Mouse (Mus musculus): ENCODE measurements around the gene Cep97.

Gene Cep97

DNA sequence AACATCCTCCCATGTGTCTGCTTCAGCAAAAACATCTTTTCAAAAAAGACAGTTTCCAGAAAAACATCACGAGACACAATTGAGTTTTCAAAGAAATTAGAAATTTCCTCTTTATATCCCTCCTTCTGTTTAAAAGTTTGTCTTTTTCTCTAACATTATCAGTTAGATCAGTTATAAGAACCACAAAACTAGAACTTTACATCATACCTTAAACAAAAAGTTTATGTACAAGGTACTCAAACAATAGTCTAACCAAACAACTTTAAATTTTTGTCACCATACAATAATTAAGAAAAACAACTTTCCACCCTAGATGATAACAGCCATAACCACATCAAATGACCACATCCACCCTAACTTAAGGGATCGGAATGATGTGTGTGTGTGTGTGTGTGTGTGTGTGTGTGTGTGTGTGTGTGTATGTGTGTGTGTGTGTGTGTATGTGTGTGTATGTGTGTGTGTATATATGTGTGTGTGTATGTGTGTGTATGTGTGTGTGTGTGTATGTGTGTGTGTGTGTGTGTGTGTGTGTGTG, 13.3 kb upstream of the Cep97 start:
- DNase-seq (ENCODE audit: low spot score in 2 of 2), result peak in 1 of 2 experiments; percentile 24

DNA sequence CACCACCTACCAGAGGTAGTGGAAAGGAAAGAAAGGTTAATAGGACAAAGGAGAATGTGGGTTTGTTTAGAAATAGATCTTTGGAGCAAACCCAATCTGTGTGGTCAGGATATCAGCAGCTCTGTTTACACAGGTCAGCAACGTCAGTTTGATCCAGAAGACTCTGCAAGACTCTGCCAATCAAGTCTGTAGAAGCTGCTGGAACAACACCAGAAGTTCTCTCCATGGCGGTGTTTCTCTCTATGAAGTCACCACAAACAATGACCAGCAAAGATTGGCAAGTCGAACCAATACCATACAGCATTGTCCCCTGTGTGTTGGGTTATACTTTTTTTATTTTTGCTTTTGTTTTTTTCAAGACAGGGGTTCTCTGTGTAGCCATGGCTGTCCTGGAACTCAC, 12.6 kb upstream of the Cep97 start:
- DNase-seq (ENCODE audit: low spot score in 2 of 2), result peak in 1 of 2 experiments; percentile 2

DNA sequence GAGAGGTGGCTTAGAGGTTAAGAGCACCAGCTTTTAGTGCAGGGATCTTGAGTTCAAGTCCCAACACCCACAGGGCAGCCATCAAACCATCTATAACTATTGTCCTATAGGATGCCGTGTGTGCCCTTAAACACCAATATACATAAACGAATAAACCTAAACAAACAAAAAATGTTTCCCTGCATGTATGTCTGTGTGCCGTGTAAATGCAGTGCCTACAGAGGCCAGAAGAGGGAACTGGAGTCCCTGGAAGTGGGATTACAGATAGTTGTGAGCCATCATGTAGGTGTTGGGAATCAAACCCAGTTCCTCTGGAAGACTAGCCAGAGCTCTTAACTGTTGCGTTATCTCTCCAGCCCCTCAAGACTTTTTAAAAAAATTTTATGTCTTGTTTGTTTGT, 6.1 kb upstream of the Cep97 start:
- DNase-seq (ENCODE audit: low spot score in 2 of 2), result peak in 1 of 2 experiments; percentile 22

DNA sequence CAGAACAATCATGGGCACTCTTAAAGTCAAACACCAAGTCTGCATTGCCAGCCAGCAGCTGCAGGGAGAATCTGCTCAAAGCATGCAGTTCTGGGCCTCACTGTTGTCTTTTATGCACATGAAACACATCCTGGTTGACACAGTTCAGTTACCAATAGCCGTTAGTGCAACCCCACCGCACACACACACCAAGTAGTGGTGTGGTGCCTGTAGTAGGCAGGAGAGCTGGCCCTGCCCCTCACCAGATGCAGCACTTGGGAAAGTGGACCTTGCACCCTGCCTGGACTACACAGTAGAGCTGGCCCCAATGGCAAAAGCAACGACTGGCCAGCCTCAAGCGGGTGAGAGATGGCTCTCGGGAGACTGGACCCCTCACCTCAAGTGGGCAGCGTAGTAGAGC, 5.0 kb upstream of the Cep97 start:
- peak; percentile 63 to 69 for DNase-seq (ENCODE audit: low spot score in 2 of 2)

DNA sequence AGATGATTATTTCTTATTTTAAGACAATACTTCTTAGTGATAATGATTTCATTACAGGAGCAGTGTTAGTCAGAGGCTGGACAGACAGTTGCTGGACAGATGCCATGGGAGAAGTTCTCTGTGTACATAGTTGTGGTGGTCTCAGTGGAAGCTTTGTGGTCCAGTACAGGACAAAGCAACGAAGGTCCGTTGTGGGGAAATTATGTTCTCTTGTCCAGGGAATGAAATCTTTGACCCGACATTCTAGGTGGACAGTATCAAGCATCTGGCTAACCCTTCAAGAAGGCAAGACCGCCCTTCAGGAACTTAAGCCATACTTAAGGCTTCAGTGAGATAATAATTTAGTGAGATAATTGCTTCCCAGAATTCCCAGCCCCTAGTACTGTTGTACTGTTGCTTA, 4.1 kb upstream of the Cep97 start:
- peak in 1 of 2 experiments; percentile 2 for DNase-seq (ENCODE audit: low spot score in 2 of 2)

DNA sequence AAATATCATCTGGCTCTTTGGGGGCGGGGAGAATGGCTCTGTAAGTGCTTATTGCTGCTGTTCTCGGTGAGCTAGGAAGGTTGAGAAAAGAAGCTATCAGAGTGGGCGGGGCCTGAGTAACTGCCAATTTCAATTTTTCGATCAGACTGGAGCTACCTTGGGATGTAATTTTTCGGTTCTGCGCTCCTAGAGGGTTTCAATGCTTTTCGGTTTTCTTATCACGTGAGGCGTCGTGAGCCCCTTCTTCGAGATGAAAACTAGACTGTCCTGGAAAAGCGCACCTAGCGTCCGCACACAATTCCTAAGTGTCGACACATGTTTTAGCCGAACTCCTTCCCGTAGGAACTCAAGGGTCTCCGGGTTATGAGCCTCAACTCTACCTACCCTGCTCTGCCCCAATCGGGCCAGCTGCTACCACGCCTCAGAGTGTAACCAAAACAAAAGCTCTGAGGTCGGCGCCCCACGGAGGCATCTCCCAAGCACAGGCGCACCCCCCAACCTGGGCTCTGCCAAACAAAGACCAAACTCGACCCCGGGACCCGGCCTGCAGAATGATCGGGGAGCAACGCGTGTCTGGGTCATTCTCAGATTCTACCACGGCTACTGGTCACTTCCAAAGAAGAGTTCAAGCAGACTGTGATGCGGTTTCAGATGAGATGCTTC, 843 bp downstream of the Cep97 start:
- DNase-seq (ENCODE audit: low spot score in 2 of 2), result peak; percentile 70 to 73

DNA sequence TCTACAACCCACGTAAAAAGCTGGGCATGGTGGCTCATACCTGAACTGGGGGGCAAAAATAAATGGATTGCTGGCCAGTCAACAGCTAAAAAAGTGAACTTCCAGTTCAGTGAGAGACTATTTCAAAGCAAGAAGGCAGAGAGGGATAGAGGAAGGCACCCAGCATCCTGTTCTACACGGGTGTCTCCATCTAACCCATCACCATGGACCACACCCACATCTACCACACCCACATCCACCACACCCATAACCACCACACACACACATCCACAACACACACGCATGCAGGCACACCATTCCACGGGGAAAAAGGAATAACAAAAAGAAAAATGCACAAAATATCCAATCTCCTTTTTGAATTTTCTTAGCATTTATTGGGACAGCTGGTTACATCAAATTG, 10.6 kb downstream of the Cep97 start:
- DNase-seq (ENCODE audit: low spot score in 2 of 2), result no peak

DNA sequence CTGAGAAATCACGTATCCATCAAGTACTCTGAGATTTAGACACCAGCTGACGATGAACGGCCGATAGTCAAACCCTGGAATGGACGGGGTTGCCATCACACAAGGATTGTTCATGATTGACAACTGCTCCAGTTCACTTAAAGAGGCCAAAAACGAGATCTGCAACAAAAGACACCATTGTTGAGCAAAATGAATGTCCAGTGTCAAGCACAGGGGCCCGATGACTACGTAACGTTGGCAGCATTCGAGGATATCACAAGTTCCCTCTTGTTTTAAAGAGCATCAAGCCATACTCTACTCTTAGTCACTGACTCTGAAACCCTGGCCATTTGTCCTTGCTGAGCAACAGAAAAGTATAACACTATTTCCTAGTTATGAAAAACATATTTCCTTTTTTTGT, 12.6 kb downstream of the Cep97 start:
- DNase-seq (ENCODE audit: low spot score in 2 of 2), result no peak

DNA sequence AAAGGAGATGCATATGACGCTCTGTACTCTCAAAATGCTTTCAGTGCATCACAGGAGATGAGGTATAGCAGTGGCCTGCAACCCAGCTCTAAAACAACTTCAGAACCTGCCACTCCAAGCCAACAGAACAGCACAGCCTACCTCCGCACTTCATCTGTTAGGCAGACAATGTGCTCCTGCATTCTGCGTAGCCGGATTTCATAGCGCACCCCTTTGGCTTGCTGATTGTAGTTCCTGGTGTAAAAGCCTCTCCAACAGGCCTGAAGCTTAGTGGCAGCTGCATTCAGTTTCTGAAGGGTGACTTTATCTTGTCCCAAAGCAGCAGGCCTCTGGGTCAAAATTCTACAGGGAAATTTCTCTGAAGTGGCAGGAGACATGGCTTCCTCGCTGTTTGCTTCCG, 19.9 kb downstream of the Cep97 start:
- no peak for DNase-seq (ENCODE audit: low spot score in 2 of 2)

DNA sequence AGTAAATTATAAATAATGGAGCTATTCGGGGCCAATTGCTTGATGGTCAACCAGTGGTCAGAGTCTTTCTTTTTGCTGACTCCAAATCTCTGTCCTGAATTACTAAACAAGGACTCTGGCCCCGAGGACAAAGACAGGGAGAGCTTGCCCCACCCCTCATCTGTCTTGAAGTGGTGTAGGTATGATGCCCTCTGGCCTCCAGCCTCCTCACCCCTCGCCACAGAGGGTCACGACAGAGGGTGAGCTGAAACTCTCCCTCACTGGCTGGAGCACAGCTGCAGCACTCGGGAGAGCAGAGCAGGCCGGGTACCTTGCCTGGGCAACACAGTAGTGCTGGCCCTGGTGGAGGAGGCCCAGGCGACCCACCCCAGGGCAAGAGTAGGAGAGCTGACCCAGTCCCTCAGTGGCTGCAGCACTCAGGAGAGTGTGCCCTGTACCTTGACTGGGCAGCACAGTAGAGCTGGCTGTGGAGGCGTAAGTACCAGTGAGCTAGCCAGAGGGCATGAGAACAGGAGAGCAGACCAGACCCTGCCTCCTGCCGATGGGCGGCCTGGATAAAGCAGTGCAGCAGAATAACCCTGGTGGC, 24.4 kb downstream of the Cep97 start:
- no peak for DNase-seq (ENCODE audit: low spot score in 2 of 2)

DNA sequence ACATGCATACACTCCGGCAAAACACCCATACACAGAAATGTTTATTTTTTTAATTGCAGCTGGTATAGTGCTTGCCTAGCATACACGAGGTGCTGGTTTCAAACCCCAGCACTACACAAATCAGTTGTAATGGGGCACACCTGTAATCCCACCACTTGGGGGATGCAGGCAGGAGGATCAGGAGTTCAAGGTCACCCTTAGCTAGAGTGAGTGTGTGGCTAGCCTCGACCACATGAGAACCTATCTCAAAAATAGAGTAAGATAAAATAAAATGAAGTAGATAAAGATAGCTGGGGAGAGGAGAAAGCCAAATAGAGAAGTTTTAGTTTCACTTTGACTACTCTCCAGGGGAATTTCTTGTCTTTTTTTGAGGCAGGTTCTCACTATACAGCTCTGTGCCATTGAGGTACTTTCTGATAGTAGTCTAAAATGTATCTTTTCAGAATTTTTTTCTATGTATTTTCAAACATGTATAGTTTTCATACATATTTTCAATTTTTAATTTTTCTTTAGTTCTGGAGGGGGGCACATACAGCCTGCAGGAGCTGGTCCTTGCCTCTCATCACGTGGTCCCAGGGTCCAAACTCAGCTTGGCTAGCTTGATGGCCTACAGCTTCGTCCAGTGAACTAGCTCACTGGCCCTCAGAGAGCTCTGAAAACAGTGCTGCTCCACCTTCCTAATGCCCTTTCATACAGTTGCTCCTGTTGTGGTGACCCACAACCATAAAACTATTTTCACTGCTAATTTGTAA, 27.6 kb downstream of the Cep97 start:
- no peak for DNase-seq (ENCODE audit: low spot score in 2 of 2)

DNA sequence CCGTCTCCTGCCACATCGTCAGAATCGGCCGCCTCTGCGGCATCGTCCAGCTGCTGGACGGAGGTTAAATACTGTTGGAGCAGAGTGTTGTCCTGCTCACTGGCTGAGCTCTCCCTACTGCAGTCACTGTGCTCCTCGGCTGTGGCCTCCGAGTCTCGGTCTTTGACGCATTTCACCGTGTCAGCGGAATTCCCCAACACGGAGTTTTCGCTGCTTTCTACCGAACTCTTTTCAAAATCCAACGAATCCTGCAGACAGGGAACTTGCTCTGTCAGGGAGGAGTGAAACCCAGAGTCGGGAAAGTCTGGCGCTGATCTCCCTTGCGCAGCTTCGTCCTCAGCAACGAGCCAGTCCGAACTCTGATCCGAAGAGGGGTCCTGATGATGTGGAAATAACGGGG, 29.3 kb downstream of the Cep97 start:
- DNase-seq (ENCODE audit: low spot score in 2 of 2), result no peak

DNA sequence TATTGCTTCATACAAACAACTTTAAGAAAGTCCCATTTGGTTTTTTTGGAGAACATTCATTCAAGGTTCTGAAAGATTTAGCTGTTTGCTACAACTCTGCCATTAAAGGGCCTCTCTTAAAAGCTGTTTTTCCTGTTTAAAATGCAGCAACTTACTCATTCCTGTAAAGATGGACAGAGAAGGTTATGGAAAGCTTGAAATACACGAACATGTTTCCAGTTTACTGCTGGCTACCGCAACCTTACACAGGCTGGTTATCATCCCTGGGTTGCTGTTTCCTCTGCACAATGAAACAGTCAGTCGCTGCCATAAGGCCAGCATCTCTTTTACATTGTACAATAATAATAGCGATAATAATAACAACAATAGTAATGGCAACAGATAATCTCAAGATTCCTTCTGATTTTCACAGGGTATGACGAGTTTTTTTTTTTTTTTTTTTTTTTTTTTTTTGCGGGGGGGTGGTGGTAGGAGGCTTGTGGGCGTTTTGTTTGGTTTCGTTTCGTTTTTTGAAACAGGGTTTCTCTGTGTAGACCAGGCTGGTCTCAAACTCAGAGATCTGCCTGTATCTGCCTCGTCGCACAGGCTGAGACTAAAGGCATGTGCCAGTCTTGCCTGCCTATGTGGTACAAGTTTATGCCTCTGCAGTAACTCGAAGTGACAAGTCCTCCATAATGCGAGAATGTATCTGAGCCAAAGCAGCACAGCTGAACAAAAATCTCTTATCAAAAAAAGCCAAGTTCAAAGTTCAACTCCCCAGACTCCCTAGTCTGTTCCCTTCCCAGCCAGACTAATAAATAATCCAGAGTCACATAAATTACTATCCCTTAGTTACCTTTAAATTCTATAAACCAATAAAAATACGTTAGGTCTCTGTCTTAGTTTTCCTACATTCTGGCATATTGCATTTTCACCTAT, 32.6 kb downstream of the Cep97 start:
- DNase-seq (ENCODE audit: low spot score in 2 of 2), result no peak

DNA sequence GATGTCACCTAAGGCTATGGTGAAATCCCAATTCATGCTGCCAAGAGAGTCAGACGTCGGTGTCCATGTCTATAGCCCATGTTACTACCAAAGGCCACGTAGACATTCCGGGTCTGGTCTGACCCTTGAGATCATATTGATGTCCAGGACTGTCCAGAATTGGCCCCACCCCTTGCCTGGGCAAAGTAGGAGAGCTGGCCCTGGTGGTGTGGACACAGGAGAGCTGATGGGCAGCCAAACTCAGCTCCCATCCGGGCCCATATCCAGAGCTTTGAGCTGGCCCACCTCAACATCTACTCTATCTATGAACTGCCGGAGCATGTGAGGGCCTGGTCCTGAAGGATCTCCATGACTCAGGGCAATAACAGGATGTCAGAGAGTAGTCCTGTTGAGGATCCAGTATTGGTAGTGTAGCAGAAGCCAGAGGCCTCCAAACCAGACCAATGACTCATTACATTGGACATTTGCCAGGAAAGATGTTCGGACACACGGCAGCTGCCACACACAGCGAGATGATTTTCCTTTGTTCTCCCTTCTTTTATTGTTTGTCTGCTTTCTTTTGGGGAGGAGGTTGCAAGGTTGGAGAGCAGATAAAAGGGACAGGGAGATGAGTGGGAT, 36.2 kb downstream of the Cep97 start:
- DNase-seq (ENCODE audit: low spot score in 2 of 2), result no peak

DNA sequence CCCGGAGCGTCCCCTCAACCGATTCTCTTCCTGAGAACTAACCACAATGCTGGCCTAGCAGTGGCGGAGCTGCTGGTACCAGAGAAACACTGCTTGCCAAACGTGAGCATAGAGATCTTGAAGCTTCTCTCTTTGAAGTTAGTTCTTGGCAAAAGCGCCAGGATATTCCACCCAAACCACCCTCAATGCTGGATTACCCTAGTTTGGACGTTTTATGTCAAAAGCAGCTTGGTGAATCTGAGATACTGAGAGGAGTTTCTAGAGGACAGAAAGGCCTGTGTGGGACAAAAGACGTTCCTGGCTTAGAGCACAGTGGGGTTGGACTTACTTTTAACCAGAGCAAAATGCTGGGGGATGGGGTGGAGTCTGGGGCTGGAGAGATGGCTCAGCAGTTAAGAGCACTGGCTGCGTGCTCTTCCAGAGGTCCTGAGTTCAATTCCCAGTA, 39.0 kb downstream of the Cep97 start:
- DNase-seq (ENCODE audit: low spot score in 2 of 2), result no peak

DNA sequence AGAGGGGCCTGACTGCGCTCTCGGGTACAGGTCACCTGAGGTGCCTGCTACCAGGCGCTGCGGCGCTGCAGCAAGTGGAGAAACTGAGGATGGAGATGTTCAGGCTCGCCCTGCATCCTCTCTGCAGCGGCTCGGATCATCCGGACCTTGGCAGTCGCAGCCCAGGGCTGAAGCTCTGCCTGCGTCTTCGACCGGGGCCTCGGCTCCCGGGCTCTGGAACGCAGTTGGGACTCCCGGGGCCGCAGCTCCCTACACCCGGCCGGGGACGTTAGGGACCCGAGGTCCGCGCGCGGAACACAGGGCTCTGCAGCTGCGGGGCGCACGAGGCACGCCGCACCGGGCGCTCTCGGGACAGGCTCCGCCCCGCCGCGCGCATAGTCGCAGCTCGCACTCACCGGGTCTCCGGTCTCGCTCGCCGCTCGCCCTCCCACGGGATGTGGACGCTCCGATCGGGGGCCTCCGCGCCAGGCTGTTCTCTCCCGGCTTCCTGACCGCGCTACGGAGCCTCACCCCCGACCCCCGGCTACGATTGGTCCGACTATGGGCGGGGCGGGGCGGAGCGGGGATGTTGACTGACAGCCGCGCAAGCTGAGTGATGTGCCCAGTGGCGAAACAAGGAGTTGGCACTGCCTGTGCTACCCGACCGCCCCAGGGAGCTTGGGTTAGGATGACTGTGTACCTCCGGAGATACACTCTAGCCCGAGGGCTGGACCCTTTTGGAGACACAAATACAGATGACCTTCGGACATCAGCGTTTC, 39.6 kb downstream of the Cep97 start, which contains the start of gene Nxpe3:
Nxpe3 (minus strand) TSS at position 393 of the 758 bp plus-strand sequence.
- DNase-seq (ENCODE audit: low spot score in 2 of 2), result peak; percentile 82

DNA sequence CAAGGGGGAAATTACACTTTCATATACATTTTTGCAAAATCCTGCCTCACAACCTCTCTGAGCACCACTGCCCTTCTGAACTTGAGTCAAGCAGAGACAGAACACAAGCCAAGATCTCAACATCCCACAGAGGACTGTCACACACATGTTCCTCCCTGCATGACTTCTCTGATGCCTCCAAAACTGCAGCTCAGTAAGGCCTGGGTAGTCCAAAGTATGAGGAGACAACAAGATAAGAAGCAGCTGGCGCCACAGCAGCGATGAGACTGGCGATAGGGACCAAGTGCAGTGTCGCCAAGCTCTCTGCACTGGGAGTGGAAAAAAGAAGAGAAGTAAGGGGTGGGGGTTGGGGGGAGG, 40.1 kb downstream of the Cep97 start:
- peak; percentile 20 to 26 for DNase-seq (ENCODE audit: low spot score in 2 of 2)

DNA sequence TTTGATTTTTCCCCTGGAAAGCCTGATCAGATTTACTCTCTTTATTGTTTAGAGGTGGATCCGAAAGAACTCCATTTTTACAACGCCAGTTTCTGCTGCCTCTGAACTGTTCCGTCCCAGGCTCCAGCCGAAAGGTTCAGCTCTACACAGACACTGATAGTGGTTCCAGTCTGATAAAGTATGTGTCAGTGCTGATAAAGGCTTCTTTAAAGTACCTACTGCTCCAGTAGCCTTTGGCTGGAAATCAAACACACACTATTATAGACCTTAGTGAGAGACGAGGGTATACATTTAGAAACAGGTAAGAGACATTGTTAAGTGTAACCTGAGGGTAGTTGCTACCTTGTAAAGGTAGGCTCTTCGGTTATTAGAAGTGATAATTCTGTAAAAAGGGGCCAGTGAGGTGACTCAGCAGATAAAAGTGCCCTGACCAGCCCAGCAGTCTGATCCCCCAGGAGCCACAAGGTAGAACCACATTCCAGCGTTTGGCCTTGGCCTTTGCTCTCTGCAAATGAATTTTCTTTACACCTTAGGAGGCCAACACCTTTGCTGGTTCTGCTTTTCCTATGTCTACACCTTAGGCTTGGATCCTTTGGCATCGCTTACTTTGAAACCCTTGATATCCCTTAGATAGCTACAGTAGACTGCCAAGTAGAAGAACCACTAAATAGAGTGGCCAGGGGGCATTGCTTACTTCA, 41.1 kb downstream of the Cep97 start:
- no peak for DNase-seq (ENCODE audit: low spot score in 2 of 2)

DNA sequence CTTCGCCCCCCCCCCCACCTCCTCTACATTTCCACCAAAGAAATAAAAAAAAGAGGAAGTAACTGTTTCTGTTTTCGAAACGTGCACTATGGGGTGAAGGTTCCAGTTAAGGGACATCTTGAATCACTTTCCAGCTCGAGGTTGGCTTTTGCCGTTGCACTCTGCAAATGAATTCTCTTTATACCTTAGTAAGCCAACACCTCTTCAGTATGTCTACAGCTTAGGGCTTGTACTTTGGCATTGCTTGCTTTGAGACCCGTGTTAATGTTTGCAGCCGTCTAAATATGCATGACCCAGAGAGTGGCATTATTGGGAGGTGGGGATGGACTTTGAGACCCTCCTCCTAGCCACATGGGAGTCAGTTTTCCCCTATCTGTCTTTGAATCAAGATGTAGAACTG, 42.2 kb downstream of the Cep97 start:
- no peak for DNase-seq (ENCODE audit: low spot score in 2 of 2)

DNA sequence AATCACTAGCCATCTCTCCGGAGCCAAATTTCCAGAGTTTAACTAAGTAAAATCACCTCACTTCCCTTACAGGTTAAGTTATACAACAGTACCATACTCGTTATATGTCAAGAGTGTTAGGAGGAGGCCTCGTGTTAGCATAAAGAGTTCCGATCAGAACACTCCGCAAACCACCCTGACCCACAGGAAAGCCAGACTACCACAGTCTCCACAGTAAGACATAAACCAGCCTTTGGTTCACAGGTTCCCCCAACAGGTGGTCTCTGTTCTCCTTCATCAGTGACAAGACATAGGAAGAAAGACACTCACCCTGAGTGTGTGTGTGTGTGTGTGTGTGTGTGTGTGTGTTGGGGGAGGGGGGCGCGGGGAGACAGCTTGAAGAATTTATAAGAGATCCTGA, 43.3 kb downstream of the Cep97 start:
- DNase-seq (ENCODE audit: low spot score in 2 of 2), result no peak

Data from thymus, postnatal 10 days (tissue).